Mouse (Mus musculus) spleen, postnatal 10 days (tissue): ENCODE data around the gene Rgs7.

Source experiments
- DNase-seq, 2 experiments: peaks; one replicate each; pipeline ENCODE4 v3.0.0; 2021 to 2022; ENCODE audit warnings: low spot score in 2 of 2

Rgs7 gene

DNA sequence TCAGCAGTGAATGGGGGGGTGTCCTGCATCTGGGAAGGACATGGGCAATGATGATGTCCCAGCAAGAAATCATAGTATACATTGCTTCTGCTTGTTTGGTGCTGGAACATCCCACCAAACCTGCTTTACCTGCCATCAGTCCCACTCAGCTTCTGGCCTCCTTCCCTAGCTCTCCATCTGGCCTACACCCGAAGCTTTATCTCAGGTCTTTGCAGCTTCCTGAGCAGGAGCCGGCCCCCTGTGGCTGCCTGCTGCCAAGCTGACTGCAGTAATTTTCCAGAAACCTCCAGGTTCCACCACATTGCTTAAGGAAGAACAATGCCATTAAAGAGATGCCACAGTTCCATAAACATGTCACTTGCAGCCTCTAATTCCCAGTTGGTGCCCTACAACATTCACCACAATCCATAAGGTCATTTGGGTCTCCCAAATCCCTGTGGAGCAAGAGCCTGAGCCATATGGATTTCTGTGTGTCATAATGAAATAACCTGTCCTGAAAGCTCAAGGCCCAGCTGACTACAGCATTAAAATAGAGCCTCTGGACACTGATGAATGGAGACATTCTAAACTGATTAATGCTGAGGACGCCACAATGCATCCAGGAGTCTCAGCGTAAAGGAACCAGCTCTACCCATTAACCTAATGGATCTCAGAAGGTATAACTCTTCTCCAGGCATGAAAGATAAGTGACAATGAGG lies 60.8 kb downstream of the Rgs7 start:
- DNase-seq = no peak

DNA sequence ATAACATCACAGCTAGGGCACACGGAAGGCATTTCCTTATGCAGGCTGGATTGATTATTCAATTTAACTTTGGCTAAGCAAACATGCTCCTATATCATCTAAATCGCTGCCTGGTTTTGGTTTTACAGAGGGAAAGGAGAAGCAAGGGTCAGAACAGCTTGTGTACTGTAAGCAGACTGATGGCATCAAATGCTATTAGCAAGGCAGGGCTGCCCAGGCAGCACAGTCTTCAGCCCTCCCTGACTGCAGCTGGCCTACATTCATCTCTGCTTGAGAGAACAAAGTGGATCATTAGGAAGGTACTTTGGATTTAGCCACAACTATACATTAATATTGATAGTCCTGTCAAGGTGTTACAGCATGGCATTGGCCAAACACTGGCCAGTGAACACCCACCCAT lies 65.2 kb downstream of the Rgs7 start:
- no peak for DNase-seq

- DNase-seq = no peak
Measured at GRCm38 (mm10) chr1:175426393-175426792, 65.9 kb downstream of the Rgs7 start.

GRCm38 (mm10) chr1:175420883-175421282 lies 71.4 kb downstream of the Rgs7 start:
- no peak for DNase-seq

GRCm38 (mm10) chr1:175415728-175416127 lies 76.6 kb downstream of the Rgs7 start:
- DNase-seq = no peak

- DNase-seq = no peak
Measured at GRCm38 (mm10) chr1:175410399-175410798, 81.9 kb downstream of the Rgs7 start.

DNA sequence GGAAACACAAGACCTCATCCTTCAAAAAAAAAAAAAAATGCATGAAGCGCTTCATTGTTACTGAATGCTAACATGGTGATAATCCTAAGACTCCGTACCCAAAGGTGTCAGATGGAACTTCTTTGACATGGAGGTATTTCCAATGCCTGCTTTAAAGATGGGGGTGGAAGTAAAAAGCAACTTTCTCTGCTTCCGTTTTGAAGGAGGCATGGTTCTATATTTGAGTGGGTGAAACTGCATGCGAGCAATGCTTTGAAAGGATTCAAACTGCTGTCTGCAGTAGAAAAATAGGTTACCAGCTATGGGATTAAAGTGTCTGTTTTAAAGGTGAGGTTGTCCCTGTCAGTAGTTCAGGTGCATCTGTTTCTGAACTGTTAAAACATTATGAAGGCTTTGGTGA lies 100.4 kb downstream of the Rgs7 start:
- DNase-seq = no peak

DNA sequence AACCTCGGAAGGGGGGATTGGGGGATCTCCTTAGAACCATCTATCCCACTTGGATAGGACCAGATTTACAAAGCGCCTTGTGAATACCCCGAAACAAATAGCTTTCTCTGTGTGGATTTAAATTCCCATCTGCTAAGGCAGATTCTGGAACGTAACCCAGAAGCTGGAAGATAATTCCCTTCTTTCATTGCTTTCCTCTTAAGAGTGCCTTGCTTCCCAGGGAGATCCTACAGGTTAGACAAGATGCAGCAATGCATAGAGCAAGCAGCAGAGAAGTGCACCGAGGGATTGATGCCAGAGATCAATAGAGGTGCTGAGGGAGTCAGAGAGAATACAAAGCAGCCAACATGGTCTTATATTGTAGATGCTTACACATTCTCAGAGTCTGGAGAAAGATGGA lies 103.0 kb downstream of the Rgs7 start:
- no peak for DNase-seq

GRCm38 (mm10) chr1:175385581-175386235 lies 106.6 kb downstream of the Rgs7 start:
- DNase-seq = no peak

GRCm38 (mm10) chr1:175372571-175372970 lies 119.7 kb downstream of the Rgs7 start:
- DNase-seq = no peak

- no peak for DNase-seq
Measured at GRCm38 (mm10) chr1:175368062-175368461, 124.2 kb downstream of the Rgs7 start.

DNA sequence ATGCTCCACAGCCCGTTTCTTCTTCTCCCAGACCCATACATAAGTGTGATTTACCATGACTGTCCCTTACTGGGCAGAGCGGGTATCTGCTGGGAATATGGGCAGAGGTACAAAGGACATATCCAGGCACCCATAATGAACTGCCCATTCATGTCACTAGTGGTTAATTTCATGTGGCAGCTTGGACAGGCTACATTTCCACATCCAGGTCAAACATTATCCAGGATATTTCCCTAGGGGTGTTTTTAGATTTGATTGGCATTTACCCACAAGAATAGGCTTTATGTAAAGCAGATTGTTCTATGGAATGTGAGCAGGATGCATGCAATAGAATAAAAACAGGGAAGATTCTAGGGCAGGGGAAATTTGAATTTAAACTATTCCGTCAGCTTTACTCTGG lies 128.7 kb downstream of the Rgs7 start:
- DNase-seq = no peak

DNA sequence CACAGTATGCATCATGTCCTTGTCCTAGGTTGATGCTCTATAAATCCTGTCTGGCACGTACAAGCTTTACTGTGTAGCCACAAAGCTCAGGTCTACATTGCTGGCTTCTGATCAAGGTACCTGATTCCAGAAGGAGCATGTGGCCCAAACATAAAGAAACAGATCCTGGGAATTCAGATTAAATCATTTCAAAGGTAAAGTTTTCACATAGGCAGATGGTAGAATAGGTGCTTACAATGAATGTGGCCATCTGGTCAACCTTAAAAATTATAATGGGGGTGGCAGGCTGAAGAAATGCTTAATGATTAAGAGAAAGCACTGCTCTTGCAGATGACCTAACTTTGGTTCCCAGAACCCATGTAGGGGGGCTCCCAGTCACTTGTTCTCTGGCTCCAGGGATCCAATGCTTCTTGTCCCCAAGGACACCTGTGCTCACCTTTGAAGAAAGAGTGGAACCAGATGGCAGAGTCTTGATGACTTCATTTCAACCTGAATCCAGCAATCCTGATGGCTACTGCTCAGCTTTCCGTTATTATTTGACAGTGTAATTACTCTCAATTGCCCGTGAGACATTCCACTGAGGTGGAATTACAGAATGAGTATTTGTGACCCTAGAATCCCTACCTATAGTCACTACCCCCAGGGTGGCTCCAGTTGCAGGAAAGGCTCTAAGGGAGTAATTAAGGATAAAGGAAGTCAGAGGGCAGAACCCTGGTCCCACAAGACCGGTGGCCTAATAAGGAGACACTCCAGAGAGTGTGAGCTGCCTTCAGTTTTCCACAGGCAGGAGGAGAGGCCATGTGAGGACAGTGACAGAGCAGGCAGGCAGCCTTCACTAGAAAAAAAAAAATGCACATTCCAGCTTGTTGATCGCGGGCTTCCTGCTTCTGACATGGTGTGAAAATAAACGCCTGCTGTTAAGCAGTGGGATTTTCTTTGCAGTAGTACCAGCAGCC lies 132.6 kb downstream of the Rgs7 start:
- DNase-seq = no peak

- no peak for DNase-seq
Measured at GRCm38 (mm10) chr1:175352921-175353320, 139.4 kb downstream of the Rgs7 start.

DNA sequence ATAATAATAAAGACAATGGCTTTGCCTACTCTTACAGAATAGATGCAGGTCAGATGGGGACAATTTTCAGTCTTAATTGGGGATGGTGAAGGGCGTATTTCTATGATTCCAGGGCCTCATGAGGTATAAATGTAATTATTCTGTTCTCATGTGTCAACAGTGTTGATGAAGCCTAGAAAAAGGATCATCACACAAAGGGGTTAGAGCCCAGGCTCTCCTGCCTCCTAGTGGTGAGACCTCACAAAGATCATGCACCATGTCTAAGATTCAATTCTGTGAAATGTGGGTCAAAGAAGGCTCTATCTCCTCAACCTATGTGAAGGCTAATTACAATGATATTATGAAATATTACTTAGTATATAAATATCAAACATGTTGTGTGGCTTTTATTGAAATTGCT lies 146.1 kb downstream of the Rgs7 start:
- DNase-seq = no peak

DNA sequence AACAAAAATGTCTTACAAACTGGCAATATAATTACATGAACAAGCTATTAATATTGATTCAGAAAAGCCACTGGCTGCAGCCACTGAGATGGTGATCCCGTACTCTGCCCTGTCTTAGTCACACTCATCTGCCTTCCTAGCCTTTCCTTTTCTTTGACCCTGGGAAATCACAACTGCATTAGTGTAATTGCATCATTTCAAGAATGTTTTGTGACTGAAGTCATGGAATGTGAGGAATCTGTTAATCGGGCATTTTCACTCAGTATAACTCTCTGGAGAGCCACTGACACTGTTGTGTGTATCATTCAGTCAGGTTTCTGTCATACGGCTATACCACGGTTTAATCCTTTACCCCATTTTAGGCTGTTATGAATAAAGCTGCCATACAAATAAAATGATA lies 156.1 kb downstream of the Rgs7 start:
- no peak for DNase-seq

GRCm38 (mm10) chr1:175333041-175333854 lies 159.1 kb downstream of the Rgs7 start:
- DNase-seq = no peak

GRCm38 (mm10) chr1:175329934-175330471 lies 162.3 kb downstream of the Rgs7 start:
- DNase-seq = no peak

DNA sequence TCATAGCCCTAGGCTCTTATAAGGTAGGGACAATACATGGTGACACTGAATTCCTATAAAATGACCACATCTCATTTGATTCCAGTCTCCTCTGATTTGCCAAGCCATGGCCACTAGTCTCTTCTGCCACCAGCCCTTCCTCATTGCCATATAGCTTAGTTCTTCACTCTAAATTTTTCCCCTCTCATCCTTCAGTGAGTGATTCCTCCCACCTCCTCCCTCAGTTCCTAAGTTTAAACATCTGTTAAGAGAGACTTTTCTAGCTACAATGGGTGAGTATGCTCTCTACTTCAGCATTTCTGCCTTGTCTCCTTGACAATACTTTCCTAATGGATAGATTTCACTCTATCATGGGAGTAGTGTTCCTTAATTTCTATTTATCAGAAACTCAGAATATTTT lies 169.5 kb downstream of the Rgs7 start:
- DNase-seq = no peak

DNA sequence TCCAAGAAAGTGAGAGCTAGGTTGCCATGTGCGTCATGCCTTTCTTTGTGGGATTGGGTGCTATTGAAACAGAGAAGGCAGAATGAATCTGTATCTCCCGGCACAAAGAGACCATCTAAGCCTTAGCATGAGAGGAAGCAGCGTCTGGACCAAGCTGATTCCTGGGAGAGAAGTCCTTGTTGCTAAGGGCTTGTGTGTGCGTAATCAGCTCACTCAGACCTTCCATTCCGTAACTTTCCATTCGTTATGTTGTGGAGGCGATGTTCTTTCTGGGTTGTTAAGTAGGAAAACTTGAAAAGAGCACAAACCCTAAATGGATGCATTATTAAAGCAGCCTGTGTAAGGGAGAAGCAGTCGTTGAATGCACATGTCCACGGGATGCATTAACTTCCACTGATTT lies 173.1 kb downstream of the Rgs7 start:
- DNase-seq = no peak

DNA sequence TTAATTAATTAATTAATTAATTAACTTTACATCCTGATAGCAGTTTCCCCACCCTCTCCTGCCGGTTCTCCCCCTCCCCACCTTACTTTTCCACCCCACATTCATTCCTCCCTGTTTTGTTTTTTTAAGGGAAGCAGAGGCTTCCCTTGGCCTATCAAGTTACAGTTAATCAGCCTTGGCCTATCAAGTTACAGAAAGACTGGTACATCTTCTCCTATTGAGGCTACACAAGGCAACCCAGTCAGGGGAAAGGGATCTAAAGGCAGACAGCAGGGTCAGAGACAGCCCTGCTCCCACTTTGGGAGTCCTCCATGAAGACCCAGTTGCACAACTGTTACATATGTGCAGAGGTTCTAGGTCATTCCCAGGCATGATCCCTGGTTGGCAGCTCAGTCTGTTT lies 175.0 kb downstream of the Rgs7 start:
- no peak for DNase-seq
